Mouse (Mus musculus): Measurements from ENCODE around the gene Bag2. TPM values are rescaled to one million over a fixed set of nuclear protein-coding genes. Genes with fewer than 3 reads are reported as not detected.
A peak's percentile ranks its signal among the peaks of the same experiment; 100 is the strongest.
"Not testable (repeated sequence)": the region's sequence is repeated elsewhere in the genome, so short reads cannot be mapped to it uniquely, and the experiment has no call there.

Gene Bag2
- total RNA-seq, 2 experiments from 2014 or later = 40.1 to 51.1 TPM

GRCm38 (mm10) chr1:33754089-33754488, 3.5 kb downstream of the Bag2 start:
- DNase-seq (ENCODE audit: low spot score in 2 of 2) = no peak

- no peak for DNase-seq (ENCODE audit: low spot score in 2 of 2)
Measured at GRCm38 (mm10) chr1:33751283-33751682, 6.3 kb downstream of the Bag2 start.

DNA sequence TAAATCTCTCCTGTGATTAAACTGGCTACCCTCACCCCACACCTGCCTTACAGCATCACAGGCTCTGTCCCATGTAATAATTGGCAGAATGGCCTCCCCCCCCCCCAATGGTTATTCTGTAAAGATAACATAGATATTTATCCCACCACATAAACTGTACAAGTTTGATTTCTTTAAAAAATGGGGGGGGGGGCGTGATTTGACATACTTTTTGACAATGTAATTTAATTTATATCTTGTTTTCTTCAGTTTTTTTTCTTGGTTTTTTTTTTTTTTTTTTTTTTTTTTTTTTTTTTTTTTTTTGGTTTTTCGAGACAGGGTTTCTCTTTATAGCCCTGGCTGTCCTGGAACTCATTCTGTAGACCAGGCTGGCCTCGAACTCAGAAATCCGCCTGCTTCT, 7.9 kb downstream of the Bag2 start:
- DNase-seq (ENCODE audit: low spot score in 2 of 2) = not testable (repeated sequence)

GRCm38 (mm10) chr1:33749109-33749508, 8.5 kb downstream of the Bag2 start:
- no peak for DNase-seq (ENCODE audit: low spot score in 2 of 2)

- DNase-seq (ENCODE audit: low spot score in 2 of 2) = no peak
Measured at GRCm38 (mm10) chr1:33745901-33746300, 11.7 kb downstream of the Bag2 start.

DNA sequence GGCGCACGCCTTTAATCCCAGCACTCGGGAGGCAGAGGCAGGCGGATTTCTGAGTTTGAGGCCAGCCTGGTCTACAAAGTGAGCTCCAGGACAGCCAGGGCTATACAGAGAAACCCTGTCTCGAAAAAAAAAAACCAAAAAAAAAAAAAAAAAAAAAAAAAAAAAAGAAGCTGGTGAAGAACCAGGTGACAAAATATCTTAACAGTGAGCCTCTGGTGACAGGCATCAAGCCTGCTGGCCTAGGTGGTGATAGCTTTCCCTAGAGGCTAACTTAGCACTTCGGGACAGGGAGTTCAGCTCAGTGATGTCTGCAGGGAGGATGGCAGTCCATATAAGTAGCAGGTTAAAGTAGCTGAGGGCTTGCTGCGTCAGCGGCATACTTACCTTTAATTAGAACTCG, 12.8 kb downstream of the Bag2 start:
- not testable (repeated sequence) for DNase-seq (ENCODE audit: low spot score in 2 of 2)

DNA sequence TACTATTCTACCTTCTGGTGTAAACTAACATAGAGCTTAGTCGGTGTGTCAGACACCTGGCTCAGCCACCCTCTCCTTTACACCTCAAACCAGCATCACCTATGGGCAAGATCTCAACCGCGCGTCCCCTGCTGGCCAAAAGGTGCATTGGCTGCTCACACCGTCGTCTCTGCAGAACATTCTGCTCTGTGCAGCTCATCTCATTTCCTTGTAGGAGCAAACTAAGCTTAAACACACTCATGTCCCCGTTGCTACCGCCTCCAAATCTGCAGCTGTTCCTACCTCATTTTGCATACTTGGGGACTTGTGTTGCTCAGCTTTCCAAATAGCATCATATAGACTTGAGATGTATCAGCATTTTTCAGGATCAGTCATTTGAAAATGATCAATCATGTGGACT, 14.7 kb downstream of the Bag2 start:
- no peak for DNase-seq (ENCODE audit: low spot score in 2 of 2)

DNA sequence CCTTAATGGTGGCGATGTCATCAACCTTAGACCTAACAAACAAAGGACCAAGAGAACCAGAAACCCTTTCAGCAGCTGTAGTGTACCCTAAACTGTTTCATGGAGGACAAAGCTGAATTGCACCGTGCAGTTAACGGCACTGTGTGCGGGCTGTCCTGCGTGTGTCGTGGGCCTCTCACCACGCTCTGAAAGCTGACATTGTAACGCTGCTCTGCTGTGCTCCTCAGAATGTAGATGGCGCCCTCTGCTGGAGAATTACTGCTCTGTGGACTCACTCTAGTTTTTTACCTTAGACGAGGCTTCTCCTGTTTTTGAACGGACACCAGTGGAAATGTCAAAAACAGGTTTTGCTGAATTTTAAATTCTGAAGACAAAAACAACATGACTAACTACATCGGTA, 18.3 kb downstream of the Bag2 start:
- peak; percentile 70 to 84 for DNase-seq (ENCODE audit: low spot score in 2 of 2)

DNA sequence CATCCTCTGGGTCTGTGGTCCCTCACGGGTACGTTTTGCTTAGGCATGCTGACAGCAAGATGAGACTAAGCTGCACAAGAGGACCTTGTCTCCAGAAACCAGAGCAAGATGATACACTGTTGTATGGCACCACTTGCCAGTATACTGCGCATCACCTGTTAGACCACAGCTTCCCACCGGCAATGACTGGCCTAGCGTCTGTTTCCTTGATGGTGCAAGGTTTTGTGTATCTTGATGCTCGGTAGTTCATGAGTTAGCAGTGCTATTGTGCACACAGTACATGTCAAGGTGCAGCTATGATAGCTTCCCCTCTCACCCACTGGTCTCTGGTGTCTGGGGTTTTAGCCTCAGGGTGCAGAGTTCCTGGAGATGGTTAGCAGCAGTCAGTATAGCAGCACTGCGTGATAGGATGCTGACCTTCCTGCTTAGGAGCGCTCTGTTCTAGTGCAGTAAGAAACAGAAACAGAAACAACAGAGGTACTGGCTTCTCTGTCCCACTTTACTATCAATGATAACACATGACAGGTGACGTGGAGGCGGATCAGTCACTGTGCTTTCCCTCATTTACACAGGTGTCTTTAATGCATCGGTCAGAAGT, 18.8 kb downstream of the Bag2 start:
- DNase-seq (ENCODE audit: low spot score in 2 of 2) = no peak

DNA sequence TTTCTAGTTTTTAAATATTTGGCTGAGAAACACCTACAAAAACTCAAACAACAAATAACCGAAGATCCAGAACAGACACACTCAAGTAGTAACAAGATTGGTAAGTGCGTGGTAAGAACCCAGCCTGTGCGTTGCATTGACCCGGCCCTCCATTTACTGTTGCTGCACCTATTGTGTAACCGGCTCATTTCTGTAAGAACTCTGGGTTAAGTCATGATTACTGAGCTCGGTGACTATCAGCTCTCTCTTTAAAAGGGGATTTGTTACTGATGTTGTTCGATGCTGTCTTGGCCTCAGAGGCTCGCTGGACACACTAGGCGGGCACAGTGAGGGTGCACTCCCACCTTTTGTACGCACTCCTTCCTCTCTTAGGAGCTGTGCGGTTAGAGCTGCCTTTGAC, 19.3 kb downstream of the Bag2 start:
- no peak for DNase-seq (ENCODE audit: low spot score in 2 of 2)

GRCm38 (mm10) chr1:33734001-33734685, 23.5 kb downstream of the Bag2 start:
- DNase-seq (ENCODE audit: low spot score in 2 of 2) = no peak

- DNase-seq (ENCODE audit: low spot score in 2 of 2) = no peak
Measured at GRCm38 (mm10) chr1:33733044-33733443, 24.6 kb downstream of the Bag2 start.

DNA sequence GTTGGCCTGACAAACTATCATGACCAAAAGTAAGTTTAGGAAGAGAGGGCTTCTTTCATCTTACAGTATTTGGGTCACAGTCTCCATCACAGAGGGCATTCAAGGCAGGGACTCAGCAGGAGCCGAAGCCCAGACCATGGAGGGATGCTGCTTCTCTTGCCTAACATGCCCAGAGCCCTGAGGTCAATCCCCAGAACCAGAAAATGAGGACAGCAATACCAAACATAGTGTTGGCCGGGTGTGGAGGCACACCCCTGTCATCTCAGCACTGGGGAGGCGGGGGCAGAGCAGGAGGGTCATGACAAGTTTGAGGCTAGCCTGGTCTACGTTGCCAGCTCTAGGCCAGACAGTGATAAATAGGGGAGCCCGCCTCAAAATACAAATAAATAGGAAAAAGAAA, 32.5 kb downstream of the Bag2 start:
- no peak for DNase-seq (ENCODE audit: low spot score in 2 of 2)

DNA sequence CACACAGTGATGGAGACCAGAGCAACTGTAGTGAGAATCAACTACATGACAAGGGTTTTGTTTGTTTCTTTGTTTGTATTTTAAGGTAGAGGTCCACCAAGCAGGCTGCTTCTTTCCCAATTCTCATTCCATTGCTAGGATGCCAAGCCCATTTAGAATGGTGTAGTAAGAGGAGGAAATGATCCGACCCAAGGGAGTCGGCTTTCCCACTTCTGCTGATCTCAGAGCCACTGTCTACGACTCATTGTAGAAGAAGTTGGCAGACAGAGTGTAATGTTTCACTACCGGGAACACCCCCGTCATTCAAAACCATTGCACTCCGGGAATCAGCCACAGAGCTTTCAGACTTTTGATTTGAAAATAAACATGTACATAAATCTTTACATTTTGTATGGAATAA, 33.1 kb downstream of the Bag2 start:
- DNase-seq (ENCODE audit: low spot score in 2 of 2) = no peak

- DNase-seq (ENCODE audit: low spot score in 2 of 2) = no peak
Measured at GRCm38 (mm10) chr1:33721020-33721419, 36.6 kb downstream of the Bag2 start.

- no peak for DNase-seq (ENCODE audit: low spot score in 2 of 2)
Measured at GRCm38 (mm10) chr1:33720231-33720630, 37.4 kb downstream of the Bag2 start.

- DNase-seq (ENCODE audit: low spot score in 2 of 2) = peak; percentile 61 to 79
Measured at GRCm38 (mm10) chr1:33719733-33720225, 37.8 kb downstream of the Bag2 start, which contains the start of gene Rab23. Gene Rab23 (plus strand): TSS chr1:33719887.

GRCm38 (mm10) chr1:33717636-33718035, 40.0 kb downstream of the Bag2 start:
- DNase-seq (ENCODE audit: low spot score in 2 of 2) = no peak

- DNase-seq (ENCODE audit: low spot score in 2 of 2) = no peak
Measured at GRCm38 (mm10) chr1:33714796-33715195, 42.8 kb downstream of the Bag2 start.

DNA sequence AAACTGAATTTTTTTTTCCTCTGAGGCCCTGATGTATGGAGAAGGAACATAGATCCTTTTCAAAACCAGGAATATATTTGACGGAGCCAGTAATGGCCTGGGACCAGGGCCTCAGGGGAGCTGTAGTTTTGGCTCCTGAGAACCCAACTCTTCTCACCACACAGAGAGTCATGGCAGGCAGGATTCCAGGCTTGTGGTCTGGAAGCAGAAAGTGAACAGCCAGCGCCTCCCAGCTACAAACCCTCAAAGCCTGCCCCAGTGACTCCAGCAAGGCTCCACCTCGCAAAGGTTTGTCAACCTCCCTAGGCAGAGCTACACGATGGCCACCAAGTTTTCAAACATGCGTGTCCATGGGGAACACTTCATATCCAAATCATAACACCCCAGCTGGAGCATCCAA, 45.6 kb downstream of the Bag2 start:
- DNase-seq (ENCODE audit: low spot score in 2 of 2) = no peak

- no peak for DNase-seq (ENCODE audit: low spot score in 2 of 2)
Measured at GRCm38 (mm10) chr1:33709615-33710014, 48.0 kb downstream of the Bag2 start.

GRCm38 (mm10) chr1:33701244-33701643, 56.4 kb downstream of the Bag2 start:
- no peak for DNase-seq (ENCODE audit: low spot score in 2 of 2)

GRCm38 (mm10) chr1:33696016-33696415, 61.6 kb downstream of the Bag2 start:
- DNase-seq (ENCODE audit: low spot score in 2 of 2) = no peak

All from gastrocnemius, postnatal 4 days (tissue).